Mouse (Mus musculus) thymus, postnatal 10 days (tissue): ENCODE measurements around the gene Ehd1.

Experiments used
- DNase-seq, 2 experiments: peaks; one replicate each; pipeline ENCODE4 v3.0.0; 2021; ENCODE audit warnings: low spot score in 2 of 2

Ehd1 gene

DNA sequence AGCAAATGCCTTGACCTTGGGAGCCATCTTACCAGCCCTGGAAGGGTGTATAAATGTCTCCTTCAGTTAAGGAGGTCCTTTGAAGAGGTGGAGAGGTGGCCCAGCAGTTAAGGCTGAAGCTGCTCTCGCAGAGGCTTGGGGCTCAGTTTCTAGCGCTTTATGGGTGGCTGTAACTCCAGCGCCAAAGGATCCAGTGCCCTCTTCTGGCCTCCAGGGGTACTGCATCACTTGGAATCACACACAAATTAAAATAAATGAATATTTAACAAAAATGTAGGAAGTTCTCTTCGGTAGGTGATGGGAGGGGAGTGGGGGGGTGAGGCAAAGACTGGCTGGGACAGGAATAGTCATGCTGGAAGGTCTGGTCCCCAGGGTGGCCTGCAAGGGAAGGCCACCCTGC is 15.6 kb upstream of the Ehd1 start:
- no peak for DNase-seq

DNA sequence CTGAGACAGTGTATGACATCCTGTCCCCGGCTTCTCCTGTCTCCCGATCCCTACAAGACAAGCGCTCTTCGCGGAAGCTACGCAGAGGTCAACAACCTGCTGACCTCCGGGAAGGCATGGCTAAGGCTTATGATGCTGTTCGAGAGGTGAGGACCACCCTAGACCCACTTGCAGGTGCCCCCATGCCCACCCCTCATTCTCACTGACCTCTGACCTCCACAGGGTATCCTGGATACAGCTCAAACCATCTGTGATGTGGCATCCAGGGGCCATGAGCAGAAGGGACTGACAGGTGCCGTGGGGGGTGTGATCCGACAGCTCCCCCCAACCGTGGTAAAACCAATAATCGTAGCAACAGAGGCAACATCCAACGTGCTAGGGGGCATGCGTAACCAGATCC is 15.1 kb upstream of the Ehd1 start:
- no peak for DNase-seq

DNA sequence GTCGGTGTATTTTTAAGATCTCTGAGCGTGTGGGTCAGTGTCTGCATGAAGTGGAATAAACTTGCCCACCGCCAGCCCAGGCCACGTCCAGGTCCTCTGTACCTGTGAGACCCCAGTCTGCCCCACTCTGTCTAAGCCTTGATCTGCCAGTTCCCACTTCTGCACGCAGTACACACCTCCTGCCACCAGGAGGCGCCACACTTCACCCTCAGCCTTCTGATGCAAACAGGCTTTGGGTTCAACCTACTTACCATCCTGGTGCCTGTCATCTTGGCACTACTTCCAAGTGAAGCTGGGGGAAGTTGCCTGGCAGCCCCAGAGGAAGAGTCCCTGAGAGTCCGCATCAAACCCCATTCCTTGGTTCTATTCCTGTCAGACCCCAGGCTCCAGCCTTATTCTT is 14.3 kb upstream of the Ehd1 start:
- DNase-seq: peak; percentile 40 to 77

DNA sequence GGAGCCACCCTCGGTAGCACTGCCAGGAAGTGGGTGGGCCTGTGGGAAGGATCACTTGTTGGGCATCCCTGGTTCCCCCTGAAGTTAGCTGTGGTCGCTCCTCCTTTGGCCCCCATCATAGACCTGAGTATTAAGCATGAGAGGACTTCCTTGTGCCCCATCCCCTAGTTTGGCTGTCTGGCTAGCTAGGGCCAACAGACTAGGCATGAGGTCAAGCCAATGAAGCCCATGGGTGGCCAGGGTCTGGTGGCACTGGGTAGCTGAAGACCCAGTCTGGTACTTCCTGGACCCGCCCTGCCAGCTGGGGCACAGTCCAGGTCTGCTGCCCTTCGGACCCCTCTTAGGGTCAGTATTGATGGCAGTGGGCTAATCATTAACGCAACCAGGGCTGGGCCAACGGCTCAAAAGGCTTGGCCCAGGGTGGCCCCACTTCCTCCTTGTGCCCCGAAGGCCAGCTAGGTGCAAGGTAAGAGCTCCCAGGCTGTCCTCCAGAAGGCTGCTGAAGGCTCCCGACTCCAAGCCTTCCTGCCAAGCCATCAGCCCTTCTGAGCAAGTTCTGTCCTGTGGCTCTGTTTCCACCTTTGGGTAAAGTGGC is 13.6 kb upstream of the Ehd1 start:
- DNase-seq: no peak

DNA sequence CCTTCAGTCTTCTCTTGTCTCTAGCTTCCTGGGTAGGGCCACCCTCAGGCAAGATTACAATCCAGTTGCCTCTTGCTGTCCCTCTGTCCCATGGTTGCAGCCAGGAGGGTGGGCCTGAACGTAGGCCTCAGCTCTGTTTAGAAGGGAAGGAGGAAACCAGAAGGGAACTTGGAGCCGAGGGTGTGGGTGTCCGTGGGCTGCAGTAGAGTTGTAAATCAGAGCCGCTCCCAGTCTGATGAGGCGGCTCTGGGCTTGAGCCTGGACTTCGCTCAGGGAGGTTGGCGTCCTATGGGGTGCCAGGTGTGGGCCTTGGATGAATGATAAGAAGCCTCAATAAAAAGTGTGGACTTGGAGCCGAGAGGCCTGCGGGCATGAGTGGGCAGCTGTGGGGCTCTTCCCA is 12.3 kb upstream of the Ehd1 start:
- no peak for DNase-seq

DNA sequence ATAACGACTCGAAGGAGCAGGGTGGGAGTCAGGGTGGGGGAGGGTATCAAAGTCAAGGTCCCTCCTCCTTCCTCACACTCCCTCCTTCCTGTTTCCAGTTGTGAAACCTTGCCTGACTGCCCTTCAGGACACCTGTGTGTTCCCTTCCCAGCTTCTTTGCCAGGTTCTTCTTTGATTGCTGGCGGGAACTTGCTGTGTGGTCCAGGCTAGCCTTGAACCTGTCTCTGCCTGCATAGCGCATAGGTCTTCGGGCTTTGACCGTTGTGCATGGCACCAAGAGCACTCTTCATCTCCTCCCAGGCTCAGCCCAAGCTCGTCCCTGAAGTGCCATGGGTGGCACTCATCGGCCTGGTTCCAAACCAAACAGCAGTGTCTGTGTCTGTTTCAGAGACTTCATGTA is 11.6 kb upstream of the Ehd1 start:
- DNase-seq: no peak

DNA sequence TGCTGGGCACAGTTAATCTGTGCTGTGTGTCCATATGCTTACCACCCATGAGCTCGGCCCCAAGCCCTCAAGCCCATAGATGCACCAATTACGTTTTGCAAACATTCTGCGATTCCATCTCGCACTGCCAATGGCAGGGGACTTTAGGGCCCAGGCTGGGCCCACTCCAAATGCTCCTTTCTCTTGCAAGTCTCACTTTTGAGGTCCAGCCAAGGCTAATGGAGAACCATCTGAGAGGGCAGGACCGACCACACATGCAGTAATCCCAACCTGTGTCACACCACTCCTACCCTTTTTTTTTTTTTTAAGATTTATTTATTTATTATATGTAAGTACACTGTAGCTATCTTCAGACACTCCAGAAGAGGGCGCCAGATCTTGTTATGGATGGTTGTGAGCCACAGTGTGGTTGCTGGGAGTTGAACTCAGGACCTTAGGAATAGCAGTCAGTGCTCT is 10.8 kb upstream of the Ehd1 start:
- no peak for DNase-seq

DNA sequence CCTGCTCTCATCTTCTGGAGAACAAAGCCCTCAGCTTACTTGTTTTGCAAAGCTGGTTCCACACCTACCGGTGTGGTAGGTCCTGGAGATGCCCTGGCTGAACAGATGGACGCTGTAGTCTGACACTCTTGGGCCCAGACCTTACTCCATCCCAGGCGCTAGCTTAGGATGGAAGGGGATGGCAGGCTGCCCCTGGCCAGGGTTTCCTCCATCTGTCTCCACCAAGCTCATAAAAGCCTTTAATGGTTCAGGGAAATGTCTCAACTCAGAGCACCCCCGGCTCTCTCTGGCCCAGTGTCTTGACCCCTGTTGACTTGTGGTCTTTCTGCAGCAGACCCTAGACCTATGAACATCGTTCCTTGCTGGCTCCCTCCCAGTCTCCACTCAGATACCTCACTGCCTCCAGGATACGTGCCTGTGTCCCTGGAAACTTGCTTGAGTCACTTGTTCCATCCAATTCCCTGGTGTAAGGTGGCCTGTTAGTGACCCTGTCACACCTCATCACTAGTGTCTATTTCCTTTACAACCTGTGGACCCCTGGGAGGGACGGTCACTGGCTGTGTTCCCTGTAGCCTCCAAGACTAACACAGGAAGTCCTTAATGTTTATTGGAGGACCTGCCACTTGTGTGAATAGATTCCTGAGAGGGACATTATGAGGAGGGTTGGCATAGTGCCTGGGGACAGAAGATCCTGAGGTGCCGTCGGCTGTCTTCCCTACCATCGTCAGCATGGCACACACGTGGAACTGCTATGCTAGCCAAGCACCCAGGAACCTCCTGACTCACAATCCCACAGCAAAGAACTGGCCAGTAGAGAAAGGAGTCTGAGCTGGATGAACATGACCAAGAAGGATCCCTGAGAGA is 9.0 kb upstream of the Ehd1 start:
- no peak for DNase-seq

DNA sequence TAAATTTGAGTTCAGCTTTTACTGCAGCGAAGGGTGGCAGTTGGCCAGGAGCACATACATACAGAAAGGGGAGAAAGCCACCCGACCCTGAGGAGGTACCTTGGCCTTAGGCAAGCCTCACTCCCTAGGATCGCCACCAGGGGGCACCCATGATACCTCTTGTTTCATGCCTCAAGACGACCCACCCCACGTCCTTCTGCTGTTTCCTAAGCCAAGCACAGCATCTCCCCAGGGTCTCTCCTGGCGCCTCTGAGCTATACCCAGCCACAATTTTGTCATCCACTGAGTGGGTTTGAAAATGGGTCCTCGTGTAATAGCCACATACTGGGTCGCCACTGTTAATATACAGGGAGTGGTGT is 8.4 kb upstream of the Ehd1 start:
- DNase-seq: peak; percentile 78 to 94

DNA sequence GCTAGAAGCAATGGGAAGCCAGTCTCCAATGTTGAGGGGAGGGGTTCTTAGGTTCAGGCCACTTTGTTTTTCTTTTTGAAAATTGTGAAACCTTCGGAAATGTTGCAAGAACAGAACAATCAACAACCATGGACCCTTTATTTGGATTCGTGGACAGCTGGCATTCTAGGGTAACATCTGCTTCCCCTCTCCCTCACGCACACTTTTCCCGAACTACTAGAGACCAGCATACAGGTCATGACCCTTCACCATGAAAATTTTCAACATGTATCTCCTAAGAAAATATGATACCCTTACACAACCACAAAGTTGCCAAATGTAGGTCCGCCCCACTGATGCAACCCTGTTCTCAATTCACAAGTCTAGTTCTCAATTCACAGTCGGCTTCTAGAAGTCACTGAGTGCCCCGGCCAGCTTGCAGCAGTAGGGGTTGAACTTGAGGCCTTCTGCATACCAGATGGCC is 7.8 kb upstream of the Ehd1 start:
- no peak for DNase-seq

DNA sequence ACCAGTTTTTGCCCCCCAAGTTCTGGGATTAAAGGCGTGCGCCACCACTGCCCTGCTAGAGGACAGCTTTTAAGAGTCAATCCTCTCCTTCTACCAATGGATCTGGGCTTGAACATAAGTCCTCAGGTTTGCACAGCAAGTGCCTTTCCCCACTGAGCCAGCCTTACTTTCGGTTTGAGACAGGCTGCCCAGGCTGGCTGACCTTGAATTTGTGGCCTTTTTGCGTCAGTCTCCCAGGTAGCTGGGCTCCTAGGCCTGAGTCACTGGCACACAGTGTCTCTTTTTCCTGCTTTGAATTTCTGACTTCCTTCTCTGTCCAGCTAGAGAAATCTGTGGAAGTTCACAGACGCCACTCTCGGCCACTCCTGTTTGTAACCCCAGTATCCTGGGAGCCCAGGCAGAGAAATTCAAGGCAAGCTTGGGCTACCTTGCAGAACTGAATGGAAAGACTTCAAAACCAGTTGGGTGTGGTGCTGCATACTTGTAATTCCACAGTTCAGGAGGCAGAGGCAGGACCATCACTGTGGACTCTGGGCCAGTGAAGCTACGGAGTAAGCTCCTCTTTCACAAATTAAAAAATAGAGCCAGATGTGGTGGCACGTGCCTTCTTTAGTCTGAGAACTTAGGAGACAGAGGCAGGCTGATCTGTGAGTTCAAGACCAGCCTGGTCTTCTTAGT is 6.6 kb upstream of the Ehd1 start:
- no peak for DNase-seq

DNA sequence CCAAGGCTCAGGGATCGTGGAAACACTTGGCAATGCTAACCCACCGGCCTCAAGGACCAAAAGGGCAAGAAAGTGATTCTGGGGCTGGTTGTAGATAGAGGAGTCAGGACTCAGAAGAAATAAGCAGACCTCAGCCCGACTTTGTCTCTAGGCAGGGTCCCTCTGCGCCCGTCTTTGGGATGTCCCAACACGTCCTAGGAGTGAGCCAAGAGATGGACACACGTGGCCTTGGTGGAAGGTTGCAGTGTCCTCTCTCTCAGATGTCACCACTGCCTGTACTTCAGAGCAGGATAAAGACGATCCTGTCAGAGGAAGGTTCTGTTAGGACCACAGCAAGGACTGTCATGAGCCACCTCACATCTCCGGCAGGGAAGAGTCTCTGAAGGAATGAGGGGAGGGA is 5.9 kb upstream of the Ehd1 start:
- no peak for DNase-seq

DNA sequence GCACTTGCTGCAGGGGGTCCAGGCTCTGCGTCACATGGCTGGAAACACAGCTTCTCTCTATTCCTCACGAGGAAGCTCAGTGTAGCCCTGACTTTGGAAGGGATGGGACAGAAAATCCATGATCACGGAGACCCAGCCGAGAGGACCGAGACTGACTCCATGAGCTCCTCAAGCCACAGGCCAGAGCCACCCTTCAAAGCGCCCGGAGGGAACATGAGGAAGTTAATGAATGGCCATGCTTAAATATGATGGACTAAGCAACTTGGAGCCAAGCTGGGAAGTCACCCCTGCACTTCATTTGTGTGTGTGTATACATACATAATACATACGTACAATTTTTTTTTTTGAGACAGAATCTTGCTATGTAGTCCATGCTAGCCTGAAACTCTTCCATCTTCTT is 5.3 kb upstream of the Ehd1 start:
- no peak for DNase-seq

DNA sequence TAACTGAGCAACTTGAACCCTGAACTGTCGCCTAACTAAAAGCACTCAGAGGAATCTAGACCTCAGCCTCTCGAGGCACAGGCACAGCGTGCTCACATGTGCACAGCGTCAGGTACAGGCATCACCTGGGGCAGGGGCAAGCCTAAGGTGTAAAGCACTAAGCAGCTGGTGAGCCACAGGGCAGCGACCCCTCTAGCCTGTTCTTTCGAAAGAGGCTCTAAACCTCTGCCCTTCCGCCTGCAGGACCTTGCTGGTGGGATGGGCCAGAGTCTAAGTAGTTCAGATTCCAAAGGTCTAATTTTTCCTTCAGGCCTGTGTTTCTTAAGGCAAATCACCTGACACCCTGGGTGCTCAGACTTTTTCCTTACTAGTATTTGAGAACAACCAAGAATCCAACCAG is 4.5 kb upstream of the Ehd1 start:
- no peak for DNase-seq

DNA sequence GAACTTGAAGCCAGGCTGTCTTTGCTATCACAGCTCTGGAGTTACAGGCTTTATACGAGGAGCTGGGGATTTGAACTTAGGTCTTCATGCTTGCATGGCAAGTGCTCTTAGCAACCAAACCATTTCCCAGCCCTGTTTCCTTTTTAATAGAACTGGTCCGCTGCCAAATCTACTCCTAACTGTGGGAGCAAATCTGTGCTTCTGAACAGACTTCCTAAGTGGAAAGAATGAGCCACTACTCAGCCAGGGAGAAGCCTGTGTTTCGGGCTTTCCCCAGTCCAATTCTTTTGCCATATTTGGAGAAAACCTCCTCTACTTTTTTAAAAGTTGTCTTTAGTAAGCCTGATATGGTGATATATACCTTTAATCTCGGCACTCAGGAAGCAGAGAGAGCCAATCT is 3.8 kb upstream of the Ehd1 start:
- no peak for DNase-seq

DNA sequence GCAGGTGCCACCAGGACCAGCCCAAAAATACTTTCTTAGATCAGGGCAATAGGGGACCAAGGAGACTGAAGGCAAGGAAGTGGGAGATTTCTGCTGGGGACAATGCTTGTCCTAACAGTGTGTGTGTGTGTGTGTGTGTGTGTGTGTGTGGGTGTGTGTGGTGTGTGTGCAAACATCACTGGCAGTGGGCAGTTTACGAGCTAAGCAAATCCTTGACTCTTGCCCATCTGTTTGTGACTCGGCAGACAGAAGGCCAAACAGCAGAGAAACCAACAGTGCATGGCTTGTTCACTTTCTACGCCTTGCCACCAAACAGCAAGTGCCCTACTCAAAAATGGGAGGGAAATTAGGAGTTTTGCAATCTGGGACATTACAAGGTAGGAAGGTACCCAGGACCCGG is 2.9 kb upstream of the Ehd1 start:
- no peak for DNase-seq

DNA sequence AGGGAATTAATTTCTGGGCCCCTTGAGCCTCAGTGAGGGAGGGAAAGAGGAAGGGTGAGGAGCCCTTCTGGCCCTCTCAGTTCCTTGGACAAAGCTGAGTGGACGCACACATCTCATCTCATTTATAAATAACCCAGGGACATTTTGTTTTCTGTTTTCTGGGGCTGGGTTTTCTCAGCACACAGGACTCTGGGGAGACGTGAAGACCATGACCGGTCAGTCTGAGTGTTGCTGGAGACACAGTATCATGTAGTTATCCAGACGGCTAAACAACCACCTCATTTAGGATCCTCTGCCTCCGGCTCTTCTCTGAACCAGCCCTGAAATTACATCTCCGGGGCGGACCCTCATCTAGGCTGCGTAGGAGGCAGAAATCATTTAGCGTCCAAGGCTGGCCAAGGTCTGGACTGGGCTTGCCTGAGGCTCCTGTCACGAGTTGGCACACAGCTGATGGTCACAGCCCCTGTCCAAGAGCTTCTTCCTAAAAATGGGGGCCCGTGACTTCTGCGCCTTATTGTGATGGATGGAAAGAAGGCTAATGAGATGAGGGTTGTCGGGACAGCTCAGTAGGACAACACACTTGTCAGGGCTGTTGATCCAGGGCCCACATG is 2.4 kb upstream of the Ehd1 start:
- DNase-seq: no peak

DNA sequence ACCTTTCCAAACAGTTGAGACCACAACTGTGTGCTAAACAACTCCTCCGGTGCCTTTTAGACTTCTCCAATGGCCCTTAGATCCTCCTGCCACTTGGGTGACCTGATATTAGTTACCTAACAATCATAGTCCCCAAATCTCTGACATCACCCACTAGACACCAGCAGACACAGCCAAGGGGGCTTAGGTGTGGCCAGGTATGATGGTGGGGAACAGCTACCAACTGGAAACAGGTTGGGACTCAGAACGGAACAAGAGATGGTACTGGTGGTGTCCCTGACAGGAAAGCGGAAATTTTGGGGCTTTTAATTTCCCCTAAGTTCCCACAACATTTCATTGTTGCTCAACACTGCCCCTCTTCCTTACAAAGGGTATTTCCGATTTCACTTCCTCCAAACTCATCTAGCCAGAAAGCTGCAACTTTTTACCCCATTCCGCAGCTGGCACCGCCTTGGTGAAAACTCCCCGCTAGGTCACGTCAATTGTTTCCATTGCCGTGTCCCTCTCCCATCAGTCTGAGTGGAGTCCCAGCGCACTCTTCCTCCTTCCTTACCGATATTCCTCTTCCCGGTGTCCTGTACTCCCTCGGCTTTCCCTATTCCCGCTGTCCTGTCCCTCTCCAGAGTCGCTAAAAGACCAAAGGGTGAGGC is 660 bp upstream of the Ehd1 start:
- DNase-seq: peak; percentile 40 to 46

DNA sequence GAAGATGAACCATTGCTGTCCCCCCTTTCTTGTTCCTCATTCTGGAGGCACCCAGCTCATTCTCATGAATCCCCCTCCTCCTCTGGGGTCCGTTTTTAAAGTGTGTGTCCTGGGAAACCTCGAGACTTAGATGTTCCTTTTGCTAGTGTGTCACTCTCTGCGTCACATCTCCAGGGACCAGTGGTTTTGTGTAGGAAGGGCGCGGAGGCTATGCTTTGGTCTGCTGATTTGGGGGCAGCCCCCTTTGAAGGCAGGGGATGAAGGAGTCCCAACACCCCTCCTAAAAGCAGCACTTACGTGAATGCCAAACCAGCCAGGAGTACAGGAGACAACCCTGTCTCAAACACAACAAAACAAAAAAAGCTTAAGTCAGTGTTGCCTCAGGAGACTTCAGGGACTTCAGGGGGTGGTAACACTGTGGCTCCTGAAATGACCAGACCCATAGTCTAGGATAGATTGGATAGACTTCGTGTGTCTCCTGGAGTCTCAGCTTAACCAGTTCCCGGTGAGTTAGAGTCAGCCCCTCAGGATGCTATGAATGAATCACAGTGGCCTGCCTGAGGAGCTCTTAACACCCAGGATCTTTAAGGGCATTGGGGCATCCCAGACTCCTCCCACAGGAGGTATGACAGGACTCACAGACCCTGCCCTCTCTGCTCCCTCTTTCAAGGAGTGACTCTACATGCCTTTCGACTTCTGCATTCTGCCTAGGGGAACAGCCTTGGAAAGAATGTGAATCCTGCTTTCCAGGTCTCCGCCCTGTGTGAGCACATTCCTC is 1.3 kb downstream of the Ehd1 start:
- DNase-seq: no peak

DNA sequence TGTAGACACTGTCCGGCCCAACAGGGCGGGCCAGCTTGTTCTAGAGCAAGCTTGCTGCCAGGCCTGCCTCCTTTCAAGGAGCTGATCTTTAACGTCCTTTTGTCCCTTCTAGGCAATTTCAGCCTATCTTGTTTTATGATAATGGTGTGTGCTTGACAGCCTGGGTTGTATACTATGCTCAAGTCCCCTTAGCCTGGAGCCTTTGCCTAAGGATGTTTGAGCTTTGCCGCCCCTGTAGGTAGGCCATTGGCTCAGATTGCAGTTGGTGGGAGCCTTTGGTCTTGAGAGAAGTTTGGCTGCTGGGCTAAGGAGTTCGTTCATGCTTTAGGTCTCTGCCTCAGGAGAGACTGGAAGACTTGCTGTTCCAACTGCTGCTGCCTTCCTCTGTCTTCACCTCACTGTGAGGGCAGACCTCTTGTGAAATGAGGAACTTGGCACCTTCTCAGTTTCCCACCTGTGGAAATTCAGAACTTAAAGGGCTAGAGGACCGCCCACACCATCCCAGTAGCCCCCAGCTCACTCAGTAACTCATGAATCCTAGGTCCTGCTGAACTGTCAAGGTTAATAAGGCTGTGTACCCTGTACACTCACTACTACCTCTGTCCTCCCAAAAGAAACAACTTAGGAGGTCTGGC is 2.0 kb downstream of the Ehd1 start:
- DNase-seq: no peak
